Mouse (Mus musculus) adrenal gland (tissue): ENCODE results near the gene Slc25a3.

Experiments
- intact Hi-C: fragments of 180-260 bp; cut with DNase I; formaldehyde crosslinking; loops from one replicate; pipeline ENCODE4 v1.15.1; 2025

Gene Slc25a3

GRCm38 (mm10) chr10:91143313-91144230 lies 19.7 kb upstream of the Slc25a3 start:
- intact Hi-C loops, result loop anchor here (5.0 kb wide), 3 partner anchors 71 to 411 kb away; no protein-coding TSS in a partner anchor

GRCm38 (mm10) chr10:91142654-91143191 lies 18.9 kb upstream of the Slc25a3 start:
- intact Hi-C loops, result loop anchor here (5.0 kb wide), 3 partner anchors 70 to 410 kb away; no protein-coding TSS in a partner anchor

- intact Hi-C loops, result loop anchor here (5.0 kb wide), 3 partner anchors 69 to 409 kb away; no protein-coding TSS in a partner anchor
Measured at GRCm38 (mm10) chr10:91141564-91141963, 17.7 kb upstream of the Slc25a3 start.

GRCm38 (mm10) chr10:91139148-91139766 lies 15.4 kb upstream of the Slc25a3 start:
- intact Hi-C loops, result no loop called here

GRCm38 (mm10) chr10:91138317-91138716 lies 14.5 kb upstream of the Slc25a3 start:
- intact Hi-C loops, result no loop called here

GRCm38 (mm10) chr10:91137400-91137799 lies 13.5 kb upstream of the Slc25a3 start:
- intact Hi-C loops, result no loop called here

- intact Hi-C loops, result no loop called here
Measured at GRCm38 (mm10) chr10:91135302-91135972, 11.6 kb upstream of the Slc25a3 start.

- intact Hi-C loops, result no loop called here
Measured at GRCm38 (mm10) chr10:91131565-91131964, 7.7 kb upstream of the Slc25a3 start.

GRCm38 (mm10) chr10:91130792-91131191 lies 6.9 kb upstream of the Slc25a3 start:
- intact Hi-C loops, result no loop called here

GRCm38 (mm10) chr10:91128551-91129160 lies 4.8 kb upstream of the Slc25a3 start:
- intact Hi-C loops, result no loop called here

GRCm38 (mm10) chr10:91127395-91127794 lies 3.5 kb upstream of the Slc25a3 start:
- intact Hi-C loops, result no loop called here

GRCm38 (mm10) chr10:91126618-91127355 lies 2.9 kb upstream of the Slc25a3 start:
- intact Hi-C loops, result no loop called here

- intact Hi-C loops, result loop anchor here (5.0 kb wide), 1 partner anchor 41 kb away; the partner anchor contains the start of genes Apaf1 and Ikbip
Measured at GRCm38 (mm10) chr10:91123281-91123827, 505 bp downstream of the Slc25a3 start.

GRCm38 (mm10) chr10:91122646-91123045 lies 1.2 kb downstream of the Slc25a3 start:
- intact Hi-C loops, result loop anchor here (5.0 kb wide), 1 partner anchor 40 kb away; the partner anchor contains the start of genes Apaf1 and Ikbip

- intact Hi-C loops, result no loop called here
Measured at GRCm38 (mm10) chr10:91116958-91117357, 6.9 kb downstream of the Slc25a3 start.

- intact Hi-C loops, result no loop called here
Measured at GRCm38 (mm10) chr10:91109841-91110240, 14.0 kb downstream of the Slc25a3 start.

- intact Hi-C loops, result no loop called here
Measured at GRCm38 (mm10) chr10:91105981-91106380, 17.9 kb downstream of the Slc25a3 start.

GRCm38 (mm10) chr10:91102799-91103590 lies 20.9 kb downstream of the Slc25a3 start:
- intact Hi-C loops, result no loop called here

- intact Hi-C loops, result no loop called here
Measured at GRCm38 (mm10) chr10:91101936-91102335, 21.9 kb downstream of the Slc25a3 start.
